Mouse (Mus musculus): ENCODE data around the gene Serinc4. TPM values are rescaled to one million over a fixed set of nuclear protein-coding genes. Genes with fewer than 3 reads are reported as not detected.
"Not testable (repeated sequence)": the region's sequence is repeated elsewhere in the genome, so short reads cannot be mapped to it uniquely, and the experiment has no call there.

Serinc4 gene
- polyA plus RNA-seq, 1 experiment from 2014 or later: 0.32 TPM

DNA sequence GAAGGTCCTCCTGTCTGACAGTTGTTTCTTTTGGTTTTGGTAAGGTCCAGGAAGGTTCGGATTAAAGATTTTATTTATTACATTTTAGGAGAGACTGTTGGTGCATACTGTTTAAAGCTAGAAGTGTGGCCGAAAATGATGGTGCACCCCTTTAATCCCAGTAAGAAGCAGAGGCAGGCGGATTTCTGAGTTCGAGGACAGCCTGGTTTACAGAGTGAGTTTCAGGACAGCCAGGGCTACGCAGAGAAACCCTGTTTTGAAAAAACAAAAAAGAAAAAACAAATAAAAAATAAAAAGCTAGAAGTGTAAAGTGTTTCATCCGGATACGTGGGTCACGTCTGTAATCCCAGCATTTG is 17.6 kb upstream of the Serinc4 start:
- Histone ChIP-seq H3K4me1 (ENCODE audit: control insufficient read depth, insufficient read depth, low read length) (peaks cover 6% of the 10 kb centered on the region; the same call in 1 of the 2 replicates), H3K36me3 (ENCODE audit: control insufficient read depth, insufficient read depth, low read length) (no peaks in the 10 kb centered on the region), H3K9ac (ENCODE audit: low read depth, low read length) (peak overlapping the region; percentile 70; the same call in 1 of the 2 replicates), H3K27me3 (replicated peaks; ENCODE audit: control insufficient read depth, insufficient read depth, low read length) (no peaks in the 10 kb centered on the region), H3K9me3 (ENCODE audit: control insufficient read depth, low read length) (no peaks in the 10 kb centered on the region), H3K4me2 (ENCODE audit: low read depth, low read length) (peak overlapping the region; percentile 62), H3K4me3 (ENCODE audit: low read depth, low read length) (peak overlapping the region; percentile 62), H3K27ac (replicated peaks; ENCODE audit: low read depth, low read length) (0 out of 2 replicates have a peak overlapping the region, but pooled peaks have one; percentile 44)
- WGBS: 37% methylated on average over 8 of the region's 8 CpGs
- DNase-seq (ENCODE audit: low spot score) (no peak), ATAC-seq (ENCODE audit: low read depth) (peak; percentile 35; the same call in 1 of the 2 replicates)

DNA sequence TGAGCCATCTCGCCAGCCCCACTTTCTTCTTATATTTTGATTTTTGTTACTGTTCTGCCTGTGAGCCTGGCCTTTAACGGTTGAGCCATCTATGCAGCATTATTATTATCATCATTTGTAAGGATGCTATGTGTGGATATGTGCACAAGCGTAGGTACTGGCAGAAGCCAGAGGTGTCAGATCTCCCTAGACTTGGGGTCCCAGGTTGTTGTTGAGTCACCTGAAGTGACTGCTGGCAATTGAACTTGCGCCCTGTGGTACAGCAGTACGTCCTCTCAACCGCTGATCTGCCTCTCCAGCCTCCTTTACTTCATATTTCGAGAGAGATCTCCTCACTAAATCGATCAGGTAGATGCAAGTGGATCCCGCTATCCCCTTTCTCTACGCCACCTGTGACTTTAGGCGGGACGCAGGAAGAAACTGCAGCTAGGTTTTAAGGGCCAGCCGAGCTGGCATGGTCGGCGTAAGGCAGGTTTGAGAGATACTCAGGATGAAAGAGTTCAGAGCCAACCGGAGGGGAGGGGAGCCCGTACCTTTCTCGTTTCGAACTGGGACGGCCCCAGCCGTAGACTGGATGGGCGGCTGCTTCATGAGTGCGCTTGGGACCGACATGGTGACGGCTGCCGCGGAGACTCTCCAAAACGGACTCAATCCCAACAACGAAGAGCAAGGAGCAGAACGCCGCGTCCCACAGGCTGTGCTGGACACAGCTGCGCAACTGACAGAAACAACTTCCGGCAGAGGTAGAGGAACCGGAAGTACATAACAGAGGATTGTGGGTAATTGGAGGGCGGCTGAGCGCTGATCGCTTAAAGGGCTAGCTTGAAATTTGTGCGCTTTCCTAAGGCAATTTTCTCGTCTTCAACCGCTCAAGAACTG is 17.0 kb upstream of the Serinc4 start, which contains the start of gene Mfap1b:
Gene Mfap1b, minus strand, starts transcription at position 767 of the 879 bp plus-strand sequence.
- H3K36me3 ChIP-seq (ENCODE audit: control insufficient read depth, insufficient read depth, low read length); H3K9me3 ChIP-seq (ENCODE audit: control insufficient read depth, low read length); H3K27me3 ChIP-seq (replicated peaks; ENCODE audit: control insufficient read depth, insufficient read depth, low read length); H3K4me1 ChIP-seq (ENCODE audit: control insufficient read depth, insufficient read depth, low read length): not testable (repeated sequence)
- Histone ChIP-seq H3K4me3 (ENCODE audit: low read depth, low read length) (peak within 1 kb of the TSS; percentile 62), H3K27ac (replicated peaks; ENCODE audit: low read depth, low read length) (0 out of 2 replicates have a peak within 1 kb of the TSS, but pooled peaks have one; percentile 44), H3K9ac (ENCODE audit: low read depth, low read length) (peak within 1 kb of the TSS; percentile 70), H3K4me2 (ENCODE audit: low read depth, low read length) (peak within 1 kb of the TSS; percentile 62)
- DNase-seq (ENCODE audit: low spot score): peak; percentile 96
- peak; percentile 94 for ATAC-seq (ENCODE audit: low read depth)
- 4% methylated on average over 32 of the region's 41 CpGs for WGBS

DNA sequence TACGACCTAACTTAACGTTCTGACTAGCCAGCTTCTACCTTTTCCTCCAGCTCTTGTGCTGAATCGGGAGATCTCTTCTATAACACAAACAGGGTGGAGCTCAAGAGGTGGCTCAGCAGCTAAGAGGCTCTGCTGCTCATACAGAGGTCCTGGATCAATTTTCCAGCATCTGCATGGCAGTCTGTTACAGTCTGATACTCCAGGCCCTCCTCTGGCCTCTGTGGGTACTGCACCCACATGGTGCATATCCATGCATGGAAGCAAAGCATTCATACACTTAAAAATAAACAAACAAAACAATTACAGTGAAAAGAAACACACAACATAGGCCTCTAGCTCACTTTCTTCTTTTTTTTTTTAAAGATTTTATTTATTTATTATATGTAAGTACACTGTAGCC is 16.2 kb upstream of the Serinc4 start:
- H3K4me2 ChIP-seq (ENCODE audit: low read depth, low read length); H3K9me3 ChIP-seq (ENCODE audit: control insufficient read depth, low read length); H3K36me3 ChIP-seq (ENCODE audit: control insufficient read depth, insufficient read depth, low read length); H3K27me3 ChIP-seq (replicated peaks; ENCODE audit: control insufficient read depth, insufficient read depth, low read length); H3K4me3 ChIP-seq (ENCODE audit: low read depth, low read length); H3K9ac ChIP-seq (ENCODE audit: low read depth, low read length); ATAC-seq (ENCODE audit: low read depth); H3K27ac ChIP-seq (replicated peaks; ENCODE audit: low read depth, low read length); DNase-seq (ENCODE audit: low spot score); H3K4me1 ChIP-seq (ENCODE audit: control insufficient read depth, insufficient read depth, low read length): not testable (repeated sequence)
- WGBS: 92% methylated on average over 3 of the region's 3 CpGs

DNA sequence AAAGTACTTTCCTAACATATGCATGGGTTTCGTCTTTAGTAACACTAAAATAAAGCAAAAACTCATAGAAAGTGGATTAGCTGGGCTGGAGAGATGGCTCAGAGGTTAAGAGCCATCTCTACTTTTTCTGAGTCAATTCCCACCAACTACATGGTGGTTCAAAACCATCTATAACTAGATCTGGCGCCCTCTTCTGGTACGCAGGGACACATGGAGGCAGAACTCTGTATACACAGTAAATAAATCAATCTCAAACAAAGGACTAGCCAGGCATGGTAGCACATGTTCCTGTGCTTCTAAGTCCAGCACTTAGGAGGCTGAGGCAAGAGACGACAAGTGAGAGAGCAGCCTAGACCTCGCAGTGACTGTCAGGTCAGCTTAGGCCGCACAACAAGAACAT is 12.4 kb upstream of the Serinc4 start:
- WGBS: 70% methylated on average over 2 of the region's 6 CpGs
- not testable (repeated sequence) for H3K9me3 ChIP-seq (ENCODE audit: control insufficient read depth, low read length); H3K27me3 ChIP-seq (replicated peaks; ENCODE audit: control insufficient read depth, insufficient read depth, low read length); H3K4me1 ChIP-seq (ENCODE audit: control insufficient read depth, insufficient read depth, low read length); H3K4me3 ChIP-seq (ENCODE audit: low read depth, low read length); H3K27ac ChIP-seq (replicated peaks; ENCODE audit: low read depth, low read length); H3K36me3 ChIP-seq (ENCODE audit: control insufficient read depth, insufficient read depth, low read length); H3K4me2 ChIP-seq (ENCODE audit: low read depth, low read length); ATAC-seq (ENCODE audit: low read depth); H3K9ac ChIP-seq (ENCODE audit: low read depth, low read length); DNase-seq (ENCODE audit: low spot score)

DNA sequence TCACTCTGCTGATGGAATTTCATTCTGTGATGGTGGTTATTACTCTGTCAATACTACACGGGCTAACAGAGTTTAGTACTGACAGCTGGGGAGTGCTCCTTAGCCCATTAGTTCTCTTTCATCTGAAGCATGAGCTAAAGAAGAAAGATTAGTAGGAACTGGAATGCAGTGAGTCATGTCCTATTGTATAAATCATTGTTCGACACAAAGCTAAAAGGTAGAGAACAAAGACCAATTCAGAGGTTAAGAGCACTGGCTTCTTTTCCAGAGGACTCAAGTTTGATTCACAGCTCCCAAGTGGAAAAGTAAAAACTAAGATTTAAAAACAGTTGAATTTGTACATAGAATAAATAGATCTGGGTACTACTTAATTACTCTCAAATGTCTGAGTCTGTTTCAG is 3.5 kb upstream of the Serinc4 start:
- Histone ChIP-seq H3K27ac (replicated peaks; ENCODE audit: low read depth, low read length) (no peak overlapping the region), H3K4me2 (ENCODE audit: low read depth, low read length) (no peak overlapping the region), H3K9me3 (ENCODE audit: control insufficient read depth, low read length) (no peaks in the 10 kb centered on the region), H3K4me1 (ENCODE audit: control insufficient read depth, insufficient read depth, low read length) (peaks cover 11% of the 10 kb centered on the region; the same call in 1 of the 2 replicates), H3K36me3 (ENCODE audit: control insufficient read depth, insufficient read depth, low read length) (peaks cover 31% of the 10 kb centered on the region), H3K27me3 (replicated peaks; ENCODE audit: control insufficient read depth, insufficient read depth, low read length) (no peaks in the 10 kb centered on the region), H3K4me3 (ENCODE audit: low read depth, low read length) (no peak overlapping the region), H3K9ac (ENCODE audit: low read depth, low read length) (no peak overlapping the region)
- DNase-seq (ENCODE audit: low spot score) (no peak), ATAC-seq (ENCODE audit: low read depth) (no peak)
- 75% methylated on average over 2 of the region's 2 CpGs for whole genome bisulfite sequencing

DNA sequence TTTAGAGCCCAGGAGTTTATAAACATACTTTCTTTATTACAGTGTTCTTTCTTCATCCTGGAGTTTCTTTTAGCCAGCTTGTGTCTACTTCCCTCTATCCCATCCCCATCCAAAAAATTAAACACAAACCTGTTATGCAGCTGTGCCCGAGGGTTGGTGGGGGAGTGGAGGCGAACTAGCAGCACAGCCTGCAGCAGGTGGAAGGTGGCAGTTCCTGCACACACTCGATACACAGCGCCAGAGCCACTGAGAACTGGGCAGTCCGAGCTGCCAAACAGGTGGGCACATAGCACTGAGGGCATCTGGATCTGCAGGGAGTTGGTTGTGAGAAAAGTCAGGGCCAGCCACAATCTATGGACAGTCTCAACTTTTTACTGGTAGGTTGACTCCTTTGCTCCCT is 1.0 kb downstream of the Serinc4 start:
- H3K27me3 ChIP-seq (replicated peaks; ENCODE audit: control insufficient read depth, insufficient read depth, low read length): no peaks in the 10 kb centered on the region
- no peak for ATAC-seq (ENCODE audit: low read depth)
- peaks cover 15% of the 10 kb centered on the region; the same call in 1 of the 2 replicates for H3K4me1 ChIP-seq (ENCODE audit: control insufficient read depth, insufficient read depth, low read length)
- 73% methylated on average over 5 of the region's 5 CpGs for WGBS
- DNase-seq (ENCODE audit: low spot score): no peak
- H3K9me3 ChIP-seq (ENCODE audit: control insufficient read depth, low read length): no peaks in the 10 kb centered on the region
- no peak overlapping the region for H3K4me2 ChIP-seq (ENCODE audit: low read depth, low read length)
- H3K36me3 ChIP-seq (ENCODE audit: control insufficient read depth, insufficient read depth, low read length): peaks cover 57% of the 10 kb centered on the region
- H3K4me3 ChIP-seq (ENCODE audit: low read depth, low read length): no peak overlapping the region
- H3K9ac ChIP-seq (ENCODE audit: low read depth, low read length): no peak overlapping the region
- no peak overlapping the region for H3K27ac ChIP-seq (replicated peaks; ENCODE audit: low read depth, low read length)

DNA sequence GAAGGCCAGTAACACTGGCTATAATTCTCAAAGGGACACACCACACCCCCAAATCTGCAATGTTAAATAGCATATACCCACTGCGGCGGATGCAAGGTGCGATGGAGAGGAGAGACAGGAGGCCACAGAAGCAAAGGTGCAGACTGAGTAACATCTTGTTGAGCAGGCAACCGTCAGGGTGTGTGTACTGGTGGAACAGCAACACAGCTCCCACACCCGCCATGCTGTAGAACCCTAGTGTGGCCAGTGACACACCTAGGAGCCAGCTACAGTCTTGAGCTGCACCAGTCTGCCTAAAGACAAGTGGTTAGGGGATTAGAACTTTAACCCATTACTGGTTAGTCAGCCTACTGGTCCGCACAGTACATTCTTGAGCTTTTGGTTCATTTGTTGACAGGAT is 2.7 kb downstream of the Serinc4 start:
- DNase-seq (ENCODE audit: low spot score) (no peak), ATAC-seq (ENCODE audit: low read depth) (no peak)
- WGBS: 88% methylated on average over 6 of the region's 6 CpGs
- Histone ChIP-seq H3K36me3 (ENCODE audit: control insufficient read depth, insufficient read depth, low read length) (peaks cover 41% of the 10 kb centered on the region), H3K9me3 (ENCODE audit: control insufficient read depth, low read length) (no peaks in the 10 kb centered on the region), H3K4me1 (ENCODE audit: control insufficient read depth, insufficient read depth, low read length) (peaks cover 15% of the 10 kb centered on the region; the same call in 1 of the 2 replicates), H3K27me3 (replicated peaks; ENCODE audit: control insufficient read depth, insufficient read depth, low read length) (no peaks in the 10 kb centered on the region), H3K27ac (replicated peaks; ENCODE audit: low read depth, low read length) (no peak overlapping the region), H3K4me3 (ENCODE audit: low read depth, low read length) (no peak overlapping the region), H3K9ac (ENCODE audit: low read depth, low read length) (no peak overlapping the region), H3K4me2 (ENCODE audit: low read depth, low read length) (no peak overlapping the region)

DNA sequence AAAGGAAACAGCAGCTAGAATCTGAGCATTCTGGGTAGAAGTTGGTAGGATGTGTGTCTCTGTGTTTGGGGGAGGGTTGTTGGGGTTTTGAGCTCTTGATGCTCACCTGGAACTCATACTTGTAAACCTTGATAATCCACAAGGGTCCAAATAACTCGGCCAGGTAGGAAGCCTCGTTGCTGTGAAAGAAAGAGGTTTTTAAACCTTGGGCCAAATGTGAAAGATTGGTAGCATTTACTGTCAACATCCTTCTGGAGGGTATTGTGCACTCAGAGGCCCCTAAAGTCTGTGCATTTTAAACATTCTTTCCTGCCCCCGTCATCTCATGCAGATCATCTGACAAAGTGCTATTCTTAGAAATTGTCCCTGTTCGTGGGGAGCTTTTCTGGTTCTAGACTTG is 3.6 kb downstream of the Serinc4 start, which contains the start of gene Hypk:
Gene Hypk, plus strand, starts transcription at position 301 of the 400 bp plus-strand sequence.
- Histone ChIP-seq H3K4me3 (ENCODE audit: low read depth, low read length) (no peak within 1 kb of the TSS), H3K4me1 (ENCODE audit: control insufficient read depth, insufficient read depth, low read length) (peaks cover 15% of the 10 kb centered on the region; the same call in 1 of the 2 replicates), H3K36me3 (ENCODE audit: control insufficient read depth, insufficient read depth, low read length) (peaks cover 34% of the 10 kb centered on the region), H3K27ac (replicated peaks; ENCODE audit: low read depth, low read length) (no peak within 1 kb of the TSS), H3K4me2 (ENCODE audit: low read depth, low read length) (no peak within 1 kb of the TSS), H3K9me3 (ENCODE audit: control insufficient read depth, low read length) (no peaks in the 10 kb centered on the region), H3K9ac (ENCODE audit: low read depth, low read length) (no peak within 1 kb of the TSS), H3K27me3 (replicated peaks; ENCODE audit: control insufficient read depth, insufficient read depth, low read length) (no peaks in the 10 kb centered on the region)
- no peak for ATAC-seq (ENCODE audit: low read depth)
- WGBS: 80% methylated on average over 4 of the region's 4 CpGs
- DNase-seq (ENCODE audit: low spot score): no peak

All from embryonic facial prominence, embryonic 14.5 days (tissue).